Mouse (Mus musculus): ENCODE data around the gene Cdc25b.

DNA sequence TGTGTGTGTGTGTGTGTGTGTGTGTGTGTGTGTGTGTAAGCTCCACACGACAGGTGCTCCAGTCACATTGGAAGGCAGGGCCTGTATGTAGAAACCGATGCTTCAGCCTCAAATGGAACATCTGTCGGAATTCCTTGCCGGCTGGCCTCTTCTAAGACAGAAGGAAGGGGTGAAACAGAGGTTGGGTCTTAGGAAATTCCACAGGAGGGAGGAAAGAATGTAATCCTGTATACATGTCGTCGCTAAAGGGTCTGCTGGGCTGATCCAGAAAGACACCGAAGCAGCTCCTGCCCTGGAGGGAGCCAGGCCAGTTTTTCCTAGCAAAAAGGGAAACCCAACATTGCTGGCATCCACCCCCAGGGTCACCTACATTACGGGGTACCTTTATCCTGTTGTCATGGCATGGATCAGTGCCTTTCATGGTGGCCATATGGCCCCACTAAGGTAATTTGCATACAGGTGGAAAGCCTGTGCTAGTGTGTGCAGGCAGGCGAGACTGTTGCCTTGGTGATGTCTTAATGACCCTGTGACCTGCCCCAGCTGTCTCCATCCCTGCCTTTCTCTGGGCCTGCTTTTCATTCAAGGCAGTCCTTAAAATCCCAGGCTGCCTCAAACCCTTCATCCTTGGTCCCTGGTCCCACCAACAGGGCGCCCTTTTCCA lies 3.7 kb downstream of the Cdc25b start:
- TF ChIP-seq MEF2A (IDR thresholded peaks at IDR 0.05; ENCODE audit: extremely low read depth, insufficient replicate concordance, low read depth, low read length, poor library complexity, severe bottlenecking) (no peak), POLR2AphosphoS2 (IDR thresholded peaks at IDR 0.05; ENCODE audit: low read length) (no peak), POLR2A (IDR thresholded peaks at IDR 0.05; ENCODE audit: control insufficient read depth in 1 of 2, insufficient read depth in 1 of 2, low read depth in 1 of 2, low read length in 2 of 2, poor library complexity in 1 of 2) (no peak), EP300 (IDR thresholded peaks at IDR 0.05; ENCODE audit: low read depth in 1 of 2, low read length in 2 of 2) (no peak), CTCF (IDR thresholded peaks at IDR 0.05 in 2 of 3, conservative IDR thresholded peaks at IDR 0.05 in 1 of 3; ENCODE audit: control insufficient read depth in 1 of 3, insufficient read depth in 1 of 3, low read depth in 2 of 3, low read length in 3 of 3, poor library complexity in 1 of 3, severe bottlenecking in 1 of 3) (no peak), MAZ (IDR thresholded peaks at IDR 0.05; ENCODE audit: low read depth, low read length) (no peak), MYB (IDR thresholded peaks at IDR 0.05; ENCODE audit: low read depth, low read length) (no peak)
